Mouse (Mus musculus) heart, postnatal 25 days (tissue): ENCODE measurements around the gene Slx4ip. TPM values are rescaled to one million over a fixed set of nuclear protein-coding genes. Genes with fewer than 3 reads are reported as not detected.
A peak's percentile ranks its signal among the peaks of the same experiment; 100 is the strongest.
"Not testable (repeated sequence)": the region's sequence is repeated elsewhere in the genome, so short reads cannot be mapped to it uniquely, and the experiment has no call there.

Source experiments
- DNase-seq: peaks from one replicate; pipeline ENCODE4 v3.0.0; 2022; ENCODE audit warnings: low spot score
- intact Hi-C: fragments of 180-260 bp; cut with DNase I; formaldehyde crosslinking; loops from one replicate; pipeline ENCODE4 v1.15.1; 2025
- total RNA-seq, 2 experiments: library from RNA; stranded (reverse); gene quantifications; 2 replicates each; pipeline ENCODE4 v1.2.3; 2021

The Slx4ip gene
- total RNA-seq = 1 to 10 TPM; 1.9 to 2.5 TPM

GRCm38 (mm10) chr2:136891068-136891950, at the start of gene Slx4ip, which contains the start of the genes AL731706.1 and Mkks:
Gene Slx4ip (plus strand): TSS chr2:136891218.
Gene AL731706.1 (minus strand): TSS chr2:136891389.
Gene Mkks (minus strand): TSS chr2:136891389.
- DNase-seq = peak; percentile 99
- intact Hi-C loops = loop anchor here (5.0 kb wide), 1 partner anchor 226 kb away; the partner anchor contains the start of gene Jag1

GRCm38 (mm10) chr2:136850366-136850765, 40.7 kb upstream of the Slx4ip start:
- no peak for DNase-seq
- intact Hi-C loops = no loop called here

- intact Hi-C loops = no loop called here
- no peak for DNase-seq
These were observed 36.3 kb upstream of the Slx4ip start for GRCm38 (mm10) chr2:136854543-136855388.

- intact Hi-C loops = loop anchor here (2.0 to 10.0 kb wide), 2 partner anchors 171 to 399 kb away; partner anchors contain the start of gene Snap25
- DNase-seq = no peak
These were observed 5.4 kb upstream of the Slx4ip start, which contains the start of gene AL731706.2 for GRCm38 (mm10) chr2:136885579-136885978. Gene AL731706.2 (minus strand): TSS chr2:136885679.

- intact Hi-C loops = loop anchor here (10.0 kb wide), 1 partner anchor 172 kb away; the partner anchor contains the start of gene Snap25
- DNase-seq = no peak
These were observed 4.2 kb upstream of the Slx4ip start for GRCm38 (mm10) chr2:136886846-136887245.

GRCm38 (mm10) chr2:136890716-136891067, 326 bp upstream of the Slx4ip start:
- intact Hi-C loops = loop anchor here (5.0 kb wide), 1 partner anchor 227 kb away; the partner anchor contains the start of gene Jag1

GRCm38 (mm10) chr2:136891951-136892371, 943 bp downstream of the Slx4ip start:
- intact Hi-C loops = loop anchor here (5.0 kb wide), 1 partner anchor 225 kb away; the partner anchor contains the start of gene Jag1
- DNase-seq = peak; percentile 93

More at GRCm38 (mm10) chr2:136890716-136891067, 326 bp upstream of the Slx4ip start:
- DNase-seq = not testable (repeated sequence)

- intact Hi-C loops = loop anchor here (5.0 kb wide), 1 partner anchor 223 kb away; the partner anchor contains the start of gene Jag1
- no peak for DNase-seq
These were observed 3.5 kb downstream of the Slx4ip start for GRCm38 (mm10) chr2:136894494-136894893.

GRCm38 (mm10) chr2:136896131-136896530, 5.1 kb downstream of the Slx4ip start:
- no peak for DNase-seq
- intact Hi-C loops = no loop called here

- intact Hi-C loops = no loop called here
- no peak for DNase-seq
These were observed 17.6 kb downstream of the Slx4ip start for GRCm38 (mm10) chr2:136908596-136908995.

GRCm38 (mm10) chr2:136909298-136909697, 18.3 kb downstream of the Slx4ip start:
- intact Hi-C loops = no loop called here
- DNase-seq = no peak

- intact Hi-C loops = loop anchor here (2.0 to 5.0 kb wide), 2 partner anchors 205 to 821 kb away; partner anchors contain the start of gene Jag1
- DNase-seq = no peak
These were observed 21.0 kb downstream of the Slx4ip start for GRCm38 (mm10) chr2:136911958-136912411.

- intact Hi-C loops = loop anchor here (2.0 to 5.0 kb wide), 2 partner anchors 204 to 820 kb away; partner anchors contain the start of gene Jag1
- DNase-seq = no peak
These were observed 22.0 kb downstream of the Slx4ip start for GRCm38 (mm10) chr2:136913021-136913420.

GRCm38 (mm10) chr2:136914334-136914902, 23.4 kb downstream of the Slx4ip start:
- intact Hi-C loops = loop anchor here (5.0 kb wide), 1 partner anchor 203 kb away; the partner anchor contains the start of gene Jag1
- no peak for DNase-seq

- intact Hi-C loops = loop anchor here (5.0 kb wide), 1 partner anchor 1023 kb away; no protein-coding TSS in a partner anchor
- DNase-seq = no peak
These were observed 28.4 kb downstream of the Slx4ip start for GRCm38 (mm10) chr2:136919433-136919832.

- intact Hi-C loops = no loop called here
- no peak for DNase-seq
These were observed 29.4 kb downstream of the Slx4ip start for GRCm38 (mm10) chr2:136920257-136920993.

- DNase-seq = peak; percentile 5
- intact Hi-C loops = no loop called here
These were observed 30.0 kb downstream of the Slx4ip start for GRCm38 (mm10) chr2:136921003-136921408.
